ENCODE assay signal across 8 mouse cellular contexts in genomic region chr13:38658528-38659280, GRCm38 (mm10). TPM values are rescaled to one million over a fixed set of nuclear protein-coding genes. Genes with fewer than 3 reads are reported as not detected.
A peak's percentile ranks its signal among the peaks of the same experiment; 100 is the strongest.
DNase-seq lines count a peak whose midpoint lies in the region; ATAC-seq and TF ChIP-seq lines count a peak whose summit lies in the region.

TSS of gene Eef1e1 (minus strand) at chr13:38659058.

- DNase-seq in MEL-GATA-1-ER (ENCODE audit: extremely low read depth, low read depth), result peak; percentile 84
- DNase-seq in cerebellum, adult 8-10 months, result peak; percentile 94
- DNase-seq in forelimb bud, embryonic 11.5 days (ENCODE audit: low read depth, low spot score), result peak; percentile 95
- peak; percentile 95 for DNase-seq in hindbrain, embryonic 10.5 days (ENCODE audit: low spot score)
- DNase-seq in layer of hippocampus, adult 9-11 months, result peak; percentile 96
- DNase-seq in lung, postnatal 0 days (ENCODE audit: low spot score), result peak; percentile 97
- DNase-seq in ovary, postnatal 14 days (ENCODE audit: low spot score), result peak; percentile 93
- DNase-seq in thymus, postnatal 14 days, result peak; percentile 97

- TF ChIP-seq CTCF in lung, postnatal 0 days (IDR thresholded peaks at IDR 0.05), result peak; percentile 81

- H3K36me3 ChIP-seq in hindbrain, embryonic 10.5 days, result peaks cover 32% of the 10 kb centered on the region
- no peaks in the 10 kb centered on the region for H3K36me3 ChIP-seq in lung, postnatal 0 days (ENCODE audit: insufficient read depth, low read length)

- H3K27ac ChIP-seq in hindbrain, embryonic 10.5 days, result peak within 1 kb of the TSS; percentile 97
- H3K27ac ChIP-seq in lung, postnatal 0 days (ENCODE audit: low read length), result peak within 1 kb of the TSS; percentile 81

- H3K4me1 ChIP-seq in hindbrain, embryonic 10.5 days (replicated peaks), result peaks cover 12% of the 10 kb centered on the region
- peaks cover 5% of the 10 kb centered on the region; the same call in 1 of the 2 replicates for H3K4me1 ChIP-seq in lung, postnatal 0 days (ENCODE audit: insufficient read depth, low read depth, low read length)

- no peak for TF ChIP-seq EP300 in lung, postnatal 0 days (IDR thresholded peaks at IDR 0.05)

- under 1% methylated on average over 59 of the region's 59 CpGs for WGBS in hindbrain, embryonic 10.5 days
- under 1% methylated on average over 56 of the region's 59 CpGs for WGBS in lung, postnatal 0 days

- H3K4me2 ChIP-seq in lung, postnatal 0 days (replicated peaks; ENCODE audit: low read depth, low read length), result peak within 1 kb of the TSS; percentile 60

- H3K9ac ChIP-seq in lung, postnatal 0 days (replicated peaks; ENCODE audit: low read depth), result peak within 1 kb of the TSS; percentile 55

- peak; percentile 99 for ATAC-seq in lung, postnatal 0 days

- H3K4me3 ChIP-seq in hindbrain, embryonic 10.5 days, result peak within 1 kb of the TSS; percentile 95
- H3K4me3 ChIP-seq in lung, postnatal 0 days (ENCODE audit: low read depth, low read length), result peak within 1 kb of the TSS; percentile 95

- 0 out of 2 replicates have a peak, but pooled peaks cover 3% of the 10 kb centered on the region for H3K9me3 ChIP-seq in hindbrain, embryonic 10.5 days
- H3K9me3 ChIP-seq in lung, postnatal 0 days (ENCODE audit: low read length), result no peaks in the 10 kb centered on the region

- H3K27me3 ChIP-seq in hindbrain, embryonic 10.5 days (ENCODE audit: insufficient read depth, poor library complexity, severe bottlenecking), result no peaks in the 10 kb centered on the region
- H3K27me3 ChIP-seq in lung, postnatal 0 days (replicated peaks; ENCODE audit: insufficient read depth, low read length), result no peaks in the 10 kb centered on the region

RNA-seq across cellular contexts. Expression of gene Eef1e1, which starts in this region (rescaled TPM):
- 69.4 and 71.5 TPM in 2 replicates for polyA plus RNA-seq in hindbrain, embryonic 10.5 days (2016; fragmentation: Nextera tagmentation; extraction: Ambion mirVana)
- 14.0 and 16.1 TPM in 2 replicates for polyA plus RNA-seq in lung, postnatal 0 days (2015; fragmentation: Nextera tagmentation; extraction: Ambion mirVana)

Comparison
In these comparisons a context has a peak if more than half of its experiments do, and no peak if none do; other contexts are left out.
1. Peak in every context shown above with its lines: DNase-seq, ATAC-seq, H3K4me3 ChIP-seq and H3K27ac ChIP-seq.